Mouse (Mus musculus) kidney, postnatal 36 days (tissue): Measurements from ENCODE around the gene Mgat2.

Source experiments
- DNase-seq, 2 experiments: peaks; one replicate each; pipeline ENCODE4 v3.0.0; 2021 to 2022; ENCODE audit warnings: mixed read lengths in 2 of 2

The Mgat2 gene

DNA sequence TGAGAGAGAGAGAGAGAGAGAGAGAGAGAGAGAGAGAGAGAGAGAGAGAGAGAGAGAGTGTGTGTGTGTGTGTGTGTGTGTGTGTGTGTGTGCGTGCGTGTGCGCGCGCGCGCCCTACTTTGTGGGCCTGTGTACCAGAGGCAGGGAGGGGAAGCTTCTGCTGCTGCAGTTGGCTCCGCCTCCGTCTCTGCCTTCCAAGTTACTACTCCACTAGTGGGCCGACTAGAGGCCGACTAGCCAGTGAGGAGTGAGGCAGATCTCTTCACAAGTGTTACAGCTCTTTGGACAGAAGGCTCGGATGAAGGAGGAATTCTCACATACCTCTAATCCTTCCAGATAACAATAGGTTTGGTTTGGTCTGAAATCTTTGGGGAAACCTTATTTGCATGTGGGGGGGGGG, 4.6 kb upstream of the Mgat2 start:
- DNase-seq: peak; percentile 27 to 62

DNA sequence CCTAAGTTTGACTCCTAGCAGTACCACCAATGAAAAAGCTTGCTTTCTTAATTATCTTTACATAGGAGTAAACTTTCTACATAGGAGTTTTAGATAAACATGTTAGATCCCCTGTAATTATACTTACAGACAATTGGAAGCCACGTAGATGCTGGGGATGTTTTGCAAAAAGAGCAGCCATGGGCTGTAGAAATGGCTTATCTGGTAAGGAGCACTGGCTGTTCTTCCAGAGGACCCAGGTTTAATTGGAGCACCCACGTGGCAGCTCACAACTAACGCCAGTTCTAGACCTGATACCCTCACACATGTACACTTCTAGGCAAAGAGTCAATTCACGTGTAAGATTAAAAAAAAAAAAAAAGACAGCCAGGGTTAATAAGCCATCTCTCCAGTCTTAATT, 2.2 kb upstream of the Mgat2 start:
- DNase-seq: no peak

DNA sequence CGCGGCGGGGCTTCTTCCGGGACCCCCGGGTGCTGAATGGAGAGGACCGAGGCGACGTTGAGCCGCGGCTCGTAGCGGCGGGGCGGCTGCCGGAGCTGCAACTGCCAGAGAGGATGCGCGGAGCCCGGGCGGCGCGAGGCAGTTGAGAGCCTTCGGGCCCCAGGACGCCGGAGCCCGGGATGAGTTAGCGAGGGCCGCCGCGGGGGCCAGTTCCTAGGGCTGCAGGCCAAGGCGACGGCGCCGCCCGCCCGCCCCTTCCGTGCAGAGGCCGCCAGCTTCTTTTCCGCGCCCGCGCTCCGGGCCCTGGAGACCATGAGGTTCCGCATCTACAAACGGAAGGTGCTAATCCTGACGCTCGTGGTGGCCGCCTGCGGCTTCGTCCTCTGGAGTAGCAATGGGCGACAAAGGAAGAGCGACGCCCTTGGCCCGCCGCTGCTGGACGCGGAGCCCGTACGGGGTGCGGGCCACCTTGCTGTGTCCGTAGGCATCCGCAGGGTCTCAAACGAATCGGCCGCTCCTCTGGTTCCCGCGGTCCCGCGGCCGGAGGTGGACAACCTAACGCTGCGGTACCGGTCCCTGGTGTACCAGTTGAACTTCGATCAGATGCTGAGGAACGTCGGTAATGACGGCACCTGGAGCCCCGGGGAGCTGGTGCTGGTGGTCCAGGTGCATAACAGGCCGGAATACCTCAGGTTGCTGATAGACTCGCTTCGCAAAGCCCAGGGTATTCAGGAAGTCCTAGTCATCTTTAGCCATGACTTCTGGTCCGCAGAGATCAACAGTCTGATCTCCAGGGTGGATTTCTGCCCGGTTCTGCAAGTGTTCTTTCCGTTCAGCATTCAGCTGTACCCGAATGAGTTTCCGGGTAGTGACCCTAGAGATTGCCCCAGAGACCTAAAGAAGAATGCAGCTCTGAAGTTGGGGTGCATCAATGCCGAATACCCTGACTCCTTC, 662 bp downstream of the Mgat2 start:
- peak; percentile 46 to 76 for DNase-seq

DNA sequence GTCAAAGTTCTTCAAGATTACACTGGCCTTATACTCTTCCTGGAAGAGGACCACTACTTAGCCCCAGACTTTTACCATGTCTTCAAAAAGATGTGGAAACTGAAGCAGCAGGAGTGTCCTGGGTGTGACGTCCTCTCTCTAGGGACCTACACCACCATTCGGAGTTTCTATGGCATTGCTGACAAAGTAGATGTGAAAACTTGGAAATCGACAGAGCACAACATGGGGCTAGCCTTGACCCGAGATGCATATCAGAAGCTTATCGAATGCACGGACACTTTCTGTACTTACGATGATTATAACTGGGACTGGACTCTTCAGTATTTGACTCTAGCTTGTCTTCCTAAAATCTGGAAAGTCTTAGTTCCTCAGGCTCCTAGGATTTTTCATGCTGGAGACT, 1.4 kb downstream of the Mgat2 start:
- DNase-seq: no peak

DNA sequence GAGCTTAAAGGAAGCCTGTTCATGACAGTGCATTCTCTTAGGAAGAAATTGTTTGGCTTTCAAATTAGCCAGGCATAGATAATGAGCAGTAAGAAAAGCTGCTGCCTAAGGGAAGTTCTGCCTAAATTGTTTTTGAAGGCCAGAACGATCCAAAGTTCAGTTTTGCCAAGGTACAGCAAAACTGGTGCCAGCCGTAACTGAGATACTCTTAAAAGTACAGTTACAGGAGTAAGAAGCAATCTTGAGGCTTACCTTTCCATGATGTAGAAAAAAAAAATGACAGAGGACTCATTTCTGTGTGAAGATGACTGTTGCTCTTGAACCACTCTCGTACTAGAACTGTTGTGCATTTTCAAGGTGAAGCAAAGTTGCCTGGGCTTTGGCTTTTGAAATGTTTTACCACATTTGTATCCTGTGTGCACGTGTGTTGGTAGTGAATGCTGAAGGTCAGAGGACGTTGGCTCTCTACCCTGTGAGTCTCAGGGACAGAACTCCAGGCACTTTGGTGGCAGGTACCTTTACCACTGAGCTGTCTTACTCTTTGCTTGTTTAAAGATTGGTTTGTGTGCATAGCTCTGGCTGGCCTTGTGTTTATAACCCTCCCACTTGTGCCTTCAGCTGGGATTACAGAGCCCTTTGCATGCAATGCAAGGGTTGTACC, 3.0 kb downstream of the Mgat2 start:
- DNase-seq: peak; percentile 55 to 78

DNA sequence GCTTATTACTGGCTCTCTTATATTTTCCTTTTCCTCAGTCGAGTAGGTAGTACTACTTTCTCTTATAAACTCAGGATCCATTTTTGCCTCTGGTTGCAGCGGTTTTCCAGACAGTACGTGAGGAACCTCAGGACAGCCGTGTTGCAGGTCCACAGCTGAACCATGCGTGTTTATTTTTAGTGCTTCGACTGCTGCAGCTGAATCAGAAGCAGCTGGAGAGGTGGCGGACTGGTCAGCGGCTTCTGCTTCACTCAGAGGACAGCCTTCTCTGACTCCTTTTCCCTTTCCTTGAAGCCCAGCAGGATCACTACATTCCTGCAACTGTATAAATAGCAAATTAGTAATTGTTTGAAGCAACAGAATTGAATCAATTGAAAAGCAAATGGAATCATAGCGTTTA, 6.1 kb downstream of the Mgat2 start:
- DNase-seq: no peak

DNA sequence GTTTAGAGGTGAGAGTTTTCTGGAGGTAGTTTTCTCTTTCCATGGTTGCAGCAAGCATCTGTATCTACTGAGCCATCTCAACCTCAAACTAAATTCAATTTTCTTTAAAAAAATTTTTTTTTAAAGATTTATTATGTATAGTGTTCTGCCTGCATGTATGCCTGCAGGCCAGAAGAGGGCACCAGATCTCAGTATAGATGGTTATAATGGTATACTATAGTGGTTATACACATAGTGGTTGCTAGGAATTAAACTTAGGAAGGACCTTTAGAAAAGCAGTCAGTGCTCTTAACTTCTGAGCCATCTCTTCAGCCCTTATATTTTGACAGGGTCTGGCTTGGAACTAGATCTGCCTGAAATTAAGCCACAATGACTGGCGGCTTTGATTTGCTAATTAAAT, 6.6 kb downstream of the Mgat2 start:
- DNase-seq: peak in 1 of 2 experiments; percentile 24

DNA sequence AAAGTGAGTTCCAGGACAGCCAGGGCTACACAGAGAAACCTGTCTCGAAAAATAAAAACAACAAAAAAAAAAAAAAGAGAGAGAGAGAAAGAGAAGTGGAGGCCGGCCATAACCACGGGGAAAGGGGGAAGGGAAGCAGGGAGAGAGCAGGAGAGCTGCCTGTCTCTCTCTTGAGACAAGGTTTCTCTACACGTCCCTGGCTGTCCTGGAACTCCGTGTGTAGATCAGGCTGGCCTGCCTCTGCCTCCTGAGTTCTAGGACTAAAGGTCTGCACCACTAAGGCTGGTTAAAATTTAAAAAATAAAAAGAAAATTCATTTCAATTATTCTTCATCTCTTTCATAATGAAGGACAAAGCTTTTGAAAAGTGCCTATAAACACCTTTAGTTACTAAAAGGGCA, 7.4 kb downstream of the Mgat2 start:
- no peak for DNase-seq

DNA sequence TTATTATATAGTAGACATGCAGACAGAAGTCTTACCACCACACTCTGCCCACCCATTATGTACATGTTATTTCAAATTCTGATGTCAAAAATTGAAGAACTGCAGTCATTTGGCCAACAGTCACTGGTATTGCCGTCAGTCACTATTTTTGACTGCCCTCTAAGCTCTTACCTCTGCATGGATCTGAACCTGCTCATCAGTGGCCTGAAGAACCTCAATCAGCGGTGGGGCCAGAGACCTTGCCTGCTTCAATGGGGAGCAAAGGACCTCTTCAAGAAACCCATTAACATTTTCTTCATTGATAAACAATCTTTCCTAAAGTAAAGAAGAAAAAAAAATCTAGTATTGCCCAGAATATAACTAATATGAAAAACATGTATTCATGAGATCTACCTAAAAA, 8.7 kb downstream of the Mgat2 start:
- no peak for DNase-seq

DNA sequence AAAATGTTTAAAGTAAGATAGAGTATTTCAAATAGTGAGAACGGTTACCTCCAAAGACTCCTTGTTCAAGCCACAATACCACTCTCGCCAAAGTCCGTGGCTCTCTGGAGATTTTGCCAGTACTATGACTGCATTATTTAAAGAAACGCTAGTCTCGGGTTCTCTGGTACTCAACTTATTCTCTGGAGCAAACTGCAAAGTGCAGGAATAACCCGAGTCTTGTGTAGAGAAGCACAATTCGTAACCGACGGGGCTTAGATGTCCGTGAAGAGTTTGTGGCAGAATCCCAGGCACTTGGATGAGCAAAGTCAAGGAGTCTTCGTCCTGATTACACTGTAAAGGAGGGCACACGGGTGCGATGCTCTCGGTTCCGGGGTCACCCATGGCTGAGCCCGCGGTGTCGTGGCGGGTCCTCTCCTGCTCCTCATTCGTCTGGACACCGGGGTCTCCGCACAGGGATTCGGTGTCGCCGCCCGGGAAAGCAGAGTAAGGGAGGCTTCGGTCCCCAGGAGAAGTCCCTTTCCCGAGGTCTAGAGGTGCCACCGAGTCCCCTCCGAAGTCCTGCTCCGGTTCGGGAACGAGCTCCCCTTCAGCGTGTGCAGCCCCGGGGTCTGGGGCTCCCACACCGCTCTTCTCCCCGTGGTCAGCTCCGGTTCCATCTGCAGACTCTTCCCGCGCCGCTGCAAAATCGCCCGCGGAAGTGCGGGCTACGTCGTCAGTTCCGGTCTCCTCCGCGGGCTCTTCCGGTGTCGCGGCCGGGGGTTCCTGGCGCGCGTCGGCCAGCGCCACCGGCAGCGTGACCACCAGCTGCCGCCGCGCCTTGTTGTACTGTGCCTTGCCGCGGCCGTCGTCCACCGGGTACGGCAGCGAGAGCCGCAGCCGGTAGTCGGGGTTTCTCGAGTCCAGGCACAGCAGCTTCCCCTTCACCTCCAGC, 12.8 kb downstream of the Mgat2 start, which contains the start of gene Gm49383:
Gene Gm49383, minus strand, starts transcription at position 661 of the 934 bp plus-strand sequence.
- peak; percentile 66 to 87 for DNase-seq

DNA sequence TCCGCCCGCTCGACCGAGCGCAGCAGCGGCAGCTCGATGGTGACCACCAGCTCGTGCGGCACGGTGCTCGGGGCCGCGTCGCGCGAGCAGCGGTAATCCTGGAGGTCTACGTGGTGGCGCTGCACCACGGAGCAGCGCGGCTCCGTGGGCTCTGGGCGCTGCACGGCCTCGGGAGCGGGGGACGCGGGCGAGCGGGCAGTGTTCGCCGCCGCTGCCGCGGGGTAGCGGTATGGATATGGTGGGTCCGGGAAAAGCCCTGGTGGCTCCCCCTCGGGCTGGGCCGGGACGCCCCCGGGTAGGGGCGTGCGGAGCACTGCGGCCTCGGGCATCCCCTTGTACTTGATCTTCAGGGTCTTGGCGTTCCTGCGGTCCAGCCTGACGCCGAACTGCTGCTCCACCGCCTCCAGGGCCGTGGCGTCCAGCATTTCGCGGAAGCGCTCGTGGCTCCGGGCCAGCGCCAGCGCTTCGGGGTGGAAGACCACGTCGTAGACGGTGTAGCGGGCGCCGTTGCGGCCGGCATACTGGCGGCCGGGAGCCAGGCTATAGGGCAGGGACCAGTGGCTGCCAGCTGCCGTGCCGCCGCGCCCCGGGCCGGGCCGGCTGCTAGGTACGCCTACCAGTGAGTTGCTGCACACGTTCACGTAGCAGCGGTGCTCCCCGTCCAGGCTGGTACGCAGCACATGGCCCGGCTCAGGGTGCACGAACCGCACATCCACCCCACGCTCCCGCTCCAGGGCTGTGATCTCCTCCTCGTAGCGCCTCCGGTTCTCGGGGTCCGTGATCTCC, 13.6 kb downstream of the Mgat2 start:
- peak in 1 of 2 experiments; percentile 76 for DNase-seq

DNA sequence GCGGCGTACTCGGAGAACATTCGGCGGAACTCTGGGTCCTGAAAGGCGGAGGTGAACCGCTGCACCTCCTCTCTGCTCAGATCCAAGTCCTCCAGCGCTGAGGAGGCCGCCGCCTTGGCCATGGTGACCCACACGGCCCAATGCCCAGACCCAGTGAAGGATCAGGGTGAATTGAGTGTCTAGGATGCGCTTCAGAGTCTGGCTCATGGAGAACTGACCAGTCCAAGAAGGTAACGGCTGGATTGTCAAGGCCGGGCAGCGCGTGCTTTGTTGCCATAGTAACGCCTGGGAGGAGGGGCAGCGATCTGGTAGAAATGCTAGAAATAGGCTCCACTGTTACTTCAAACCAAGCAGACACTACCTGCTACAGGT, 14.2 kb downstream of the Mgat2 start, which contains the start of gene Dnaaf2:
Gene Dnaaf2, minus strand, starts transcription at position 266 of the 372 bp plus-strand sequence.
- peak; percentile 89 to 92 for DNase-seq

DNA sequence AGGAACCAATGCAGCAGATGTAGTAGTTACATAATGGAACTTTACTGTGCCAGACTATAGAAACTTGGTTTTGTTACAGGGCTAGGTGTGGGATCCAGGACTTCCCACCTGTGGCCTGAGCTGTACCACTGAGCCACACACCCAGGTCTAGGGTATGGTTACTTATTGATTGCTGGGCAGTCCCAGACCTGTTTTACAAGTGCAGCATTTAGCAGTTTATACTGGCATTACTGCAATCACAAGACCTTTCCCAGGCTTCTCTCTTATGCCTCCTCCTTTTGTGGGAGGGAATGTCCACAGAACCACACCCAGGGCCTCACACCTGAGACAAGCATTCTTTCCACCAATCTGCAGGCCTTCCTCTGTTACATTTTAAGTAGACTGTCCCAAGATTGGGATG, 15.0 kb downstream of the Mgat2 start:
- no peak for DNase-seq

DNA sequence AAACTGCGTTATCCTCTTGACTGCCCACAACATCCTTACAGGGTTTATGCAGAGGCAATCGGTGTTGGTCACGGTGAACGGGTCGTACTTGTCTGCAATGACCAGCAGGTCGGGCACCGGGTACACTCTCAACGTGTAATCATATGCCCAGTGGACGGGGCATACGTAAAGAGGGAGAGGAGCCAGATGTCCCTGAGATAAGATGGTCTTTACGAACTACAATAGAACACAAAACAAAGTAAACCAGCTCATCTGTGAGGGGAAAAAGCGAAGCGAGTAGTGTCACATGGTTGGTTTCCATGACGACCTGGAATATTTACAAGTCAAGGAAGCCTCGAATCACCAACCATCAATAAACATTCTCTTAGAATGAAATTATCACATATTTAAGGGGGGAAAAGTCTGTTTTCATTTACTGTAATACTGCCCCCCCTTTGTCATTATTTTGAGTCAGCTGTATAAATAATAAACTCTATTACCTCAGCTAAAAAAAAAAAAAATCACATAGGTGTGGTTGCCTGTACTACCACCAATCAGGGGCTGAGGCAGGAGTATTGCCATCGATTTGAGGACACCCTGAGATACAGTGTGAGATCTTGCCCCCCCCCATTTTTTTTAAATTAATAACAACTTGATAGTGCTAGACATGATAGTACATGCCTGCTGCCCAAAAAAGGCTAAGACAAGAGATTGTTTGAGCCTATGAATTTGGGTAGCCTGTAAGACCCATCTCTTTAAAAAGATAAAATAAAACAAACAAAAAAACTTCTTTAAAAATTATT, 20.3 kb downstream of the Mgat2 start, which contains the start of gene Gm49384:
Gene Gm49384, minus strand, starts transcription at position 216 of the 782 bp plus-strand sequence.
- DNase-seq: no peak

DNA sequence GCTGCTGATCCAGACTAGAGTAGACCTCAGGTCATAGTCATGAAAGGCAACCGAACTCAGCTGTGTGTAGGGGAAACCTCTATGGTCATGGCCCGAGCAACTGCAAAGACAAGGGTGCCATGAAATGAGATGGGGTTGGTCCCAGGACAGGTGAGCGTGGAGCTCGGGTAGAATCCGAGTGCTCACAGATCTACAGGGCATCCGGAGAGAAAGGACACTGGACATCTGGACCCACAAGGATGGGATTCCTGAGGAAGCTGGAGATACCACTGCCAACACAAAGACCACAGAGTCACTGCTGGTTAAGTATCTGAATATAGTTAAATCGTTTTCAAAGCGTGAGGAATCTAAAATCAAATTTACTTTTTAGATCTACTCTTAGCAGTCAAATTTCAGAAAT, 23.4 kb downstream of the Mgat2 start:
- no peak for DNase-seq

DNA sequence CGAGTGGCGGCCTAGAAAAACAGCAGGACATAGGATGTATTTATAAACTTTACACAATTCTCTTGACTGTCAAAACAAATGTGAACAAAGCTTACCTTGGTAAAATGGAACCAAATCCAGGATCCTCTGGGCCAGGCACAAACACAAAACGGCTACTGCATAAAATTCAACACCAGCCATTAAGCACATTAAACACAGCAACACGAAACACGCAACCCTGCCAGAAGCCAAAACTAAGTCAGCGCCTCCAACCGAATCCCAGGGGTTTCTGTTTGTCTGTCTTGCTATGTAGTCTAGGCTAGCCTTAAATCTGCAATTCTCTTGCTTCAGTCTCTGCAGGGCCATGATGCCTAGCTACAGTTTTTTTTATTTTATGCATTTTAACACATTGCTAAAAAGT, 24.0 kb downstream of the Mgat2 start:
- no peak for DNase-seq

DNA sequence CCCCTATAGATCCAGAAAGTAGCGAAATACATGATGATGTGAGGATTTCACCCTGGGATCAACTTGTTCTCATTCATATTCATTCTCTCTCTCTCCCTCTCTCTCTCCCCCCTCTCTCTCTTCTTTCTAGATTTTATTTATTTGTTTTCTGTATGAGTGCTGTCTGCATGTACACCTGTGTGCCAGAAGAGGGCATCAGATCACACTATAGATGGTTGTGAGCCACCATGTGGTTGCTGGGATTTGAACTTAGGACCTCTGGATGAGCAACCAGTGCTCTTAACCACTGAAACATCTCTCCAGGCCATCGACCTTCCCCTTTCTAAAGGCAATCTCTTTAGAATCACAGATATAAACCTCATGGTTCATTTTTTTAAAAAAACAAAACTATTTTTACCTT, 24.6 kb downstream of the Mgat2 start:
- DNase-seq: no peak

DNA sequence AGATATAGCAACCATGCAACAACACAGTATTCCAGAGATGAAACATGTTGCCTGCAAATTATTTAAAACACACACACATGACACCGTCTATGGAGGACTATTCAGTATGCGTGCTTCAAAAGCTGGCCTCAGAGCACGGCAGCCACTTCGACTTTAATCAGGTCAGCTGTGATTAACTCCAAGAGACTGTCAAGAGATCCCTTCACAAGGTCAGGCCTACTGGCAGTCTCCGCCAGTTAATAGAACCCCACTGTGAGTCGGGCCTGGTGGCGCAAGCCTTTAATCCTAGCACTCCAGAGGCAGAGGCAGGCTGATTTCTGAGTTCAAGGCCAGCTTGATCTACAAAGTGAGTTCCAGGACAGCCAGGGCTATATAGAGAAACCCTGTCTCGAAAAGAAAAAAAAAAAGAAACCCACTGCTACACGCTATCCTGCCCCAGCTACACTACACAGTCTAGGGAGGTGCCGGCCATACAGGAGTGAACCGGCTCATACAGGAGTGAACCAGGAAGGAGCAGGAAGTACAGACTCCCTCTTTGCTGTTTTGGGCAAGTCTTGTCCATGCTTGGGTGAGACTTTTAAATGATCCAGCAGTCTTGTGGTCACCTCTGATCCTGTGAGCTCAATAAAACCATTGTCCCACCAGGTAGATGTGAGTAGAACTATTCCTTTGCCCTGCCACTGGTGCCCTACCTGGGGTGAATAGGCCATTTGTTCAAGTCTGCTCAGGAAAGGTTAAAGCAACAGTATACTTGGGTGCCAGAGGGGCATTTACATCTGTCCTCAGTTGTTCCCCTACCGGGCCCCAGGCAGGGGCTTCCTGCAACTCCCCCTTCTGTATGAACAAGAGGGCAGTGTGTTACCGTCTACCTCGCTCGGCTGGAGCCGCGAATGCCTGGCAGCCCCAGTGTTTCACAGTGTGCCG, 26.4 kb downstream of the Mgat2 start:
- no peak for DNase-seq

DNA sequence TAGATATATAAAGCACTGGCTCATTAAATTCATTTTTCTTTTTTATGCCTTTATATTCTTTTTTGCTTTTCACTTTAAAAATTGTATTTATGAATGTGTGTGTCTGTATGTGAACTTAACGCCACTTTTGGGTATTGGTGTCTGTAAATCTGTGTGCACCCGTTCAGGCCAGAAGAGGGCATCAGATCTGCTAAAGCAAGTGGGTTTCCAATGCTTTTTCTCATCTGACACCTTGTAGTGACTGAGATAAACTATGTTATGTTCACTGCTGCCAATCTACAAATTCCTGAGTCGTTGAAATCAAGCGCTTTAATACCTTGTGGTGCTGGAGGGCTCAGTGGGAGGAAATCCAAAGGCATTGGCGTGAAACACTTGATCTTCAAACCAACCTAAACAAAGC, 27.1 kb downstream of the Mgat2 start:
- peak in 1 of 2 experiments; percentile 49 for DNase-seq
